Mouse (Mus musculus): Measurements from ENCODE around the gene Six4. TPM values are rescaled to one million over a fixed set of nuclear protein-coding genes. Genes with fewer than 3 reads are reported as not detected.
"Not testable (repeated sequence)": the region's sequence is repeated elsewhere in the genome, so short reads cannot be mapped to it uniquely, and the experiment has no call there.

Six4 gene
- polyA plus RNA-seq, 1 experiment from 2014 or later, result 0.39 TPM

DNA sequence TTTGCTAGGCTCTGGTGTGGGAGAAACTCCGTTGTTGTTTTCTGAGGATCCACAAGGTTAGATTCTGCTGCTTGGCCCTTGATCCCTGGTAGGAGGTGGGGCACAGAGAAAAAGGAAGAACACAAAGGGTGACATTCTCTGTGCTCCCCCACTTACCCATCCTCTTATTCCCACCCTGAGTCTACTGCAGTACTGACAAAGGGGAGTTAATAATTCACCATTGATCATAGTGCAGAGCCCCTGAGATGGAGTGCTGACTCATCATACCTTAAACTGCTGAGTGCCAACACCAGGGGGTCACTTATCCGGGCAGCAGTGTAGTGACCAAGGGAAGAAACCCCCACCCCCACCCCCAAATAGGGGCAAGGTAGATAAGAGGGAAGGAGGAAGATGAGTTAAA lies 18.7 kb downstream of the Six4 start:
- no peak overlapping the region for H3K4me3 ChIP-seq (ENCODE audit: low read depth, low read length)
- H3K9ac ChIP-seq (ENCODE audit: low read length), result no peak overlapping the region
- no peak overlapping the region for H3K4me2 ChIP-seq (ENCODE audit: low read length)
- no peaks in the 10 kb centered on the region for H3K4me1 ChIP-seq (ENCODE audit: control insufficient read depth, insufficient read depth, low read length)
- WGBS, result 51% methylated on average over 2 of the region's 2 CpGs
- ATAC-seq (no peak), DNase-seq (ENCODE audit: low spot score) (no peak)
- no peaks in the 10 kb centered on the region for H3K9me3 ChIP-seq (replicated peaks; ENCODE audit: control insufficient read depth, low read length)
- no peak overlapping the region for H3K27ac ChIP-seq (ENCODE audit: low read depth, low read length)
- no peaks in the 10 kb centered on the region for H3K36me3 ChIP-seq (ENCODE audit: control insufficient read depth, insufficient read depth, low read length)
- no peaks in the 10 kb centered on the region for H3K27me3 ChIP-seq (replicated peaks; ENCODE audit: control insufficient read depth, insufficient read depth, low read length)

- H3K36me3 ChIP-seq (ENCODE audit: control insufficient read depth, insufficient read depth, low read length), result no peaks in the 10 kb centered on the region
- no peak for DNase-seq (ENCODE audit: low spot score)
Measured at GRCm38 (mm10) chr12:73094189-73094588, 19.1 kb downstream of the Six4 start.

DNA sequence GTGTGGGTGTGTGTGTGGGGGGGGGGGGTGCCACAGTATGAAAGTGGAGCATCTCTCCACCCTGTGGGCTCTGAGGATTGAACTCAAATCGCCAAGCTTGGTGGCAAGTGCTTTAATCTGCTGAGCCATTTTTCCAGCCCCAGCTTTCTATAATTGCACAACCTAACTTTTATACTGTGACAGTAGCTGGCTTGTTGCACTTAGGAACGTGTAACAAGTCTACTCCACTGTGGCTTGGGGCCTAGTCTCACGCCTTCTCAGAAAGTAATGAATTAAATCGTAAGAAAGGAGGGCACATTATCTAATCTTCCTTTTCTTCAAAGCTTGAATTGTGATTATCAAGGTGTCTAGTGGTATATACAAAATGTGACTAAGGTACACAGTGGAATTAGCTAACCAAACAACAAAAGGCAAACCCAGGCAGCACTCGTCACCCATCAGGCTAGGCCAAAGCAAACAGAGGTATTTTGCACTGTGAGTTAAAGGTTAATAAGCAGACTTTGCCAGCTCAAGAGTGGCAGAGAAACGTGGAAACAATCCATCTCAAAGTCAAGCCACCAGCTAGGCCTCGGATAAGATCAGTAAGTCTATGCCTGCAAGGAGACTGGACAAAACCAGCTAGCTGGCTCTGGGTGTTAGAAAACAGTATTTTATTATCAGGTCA lies 22.5 kb downstream of the Six4 start:
- ATAC-seq, result no peak
- no peaks in the 10 kb centered on the region for H3K27me3 ChIP-seq (replicated peaks; ENCODE audit: control insufficient read depth, insufficient read depth, low read length)

More at GRCm38 (mm10) chr12:73094189-73094588, 19.1 kb downstream of the Six4 start:
- ATAC-seq, result no peak
- no peaks in the 10 kb centered on the region for H3K27me3 ChIP-seq (replicated peaks; ENCODE audit: control insufficient read depth, insufficient read depth, low read length)
- no peak overlapping the region for H3K4me3 ChIP-seq (ENCODE audit: low read depth, low read length)
- WGBS, result 73% methylated on average over 2 of the region's 2 CpGs
- no peak overlapping the region for H3K27ac ChIP-seq (ENCODE audit: low read depth, low read length)
- no peaks in the 10 kb centered on the region for H3K9me3 ChIP-seq (replicated peaks; ENCODE audit: control insufficient read depth, low read length)
- no peak overlapping the region for H3K9ac ChIP-seq (ENCODE audit: low read length)
- no peaks in the 10 kb centered on the region for H3K4me1 ChIP-seq (ENCODE audit: control insufficient read depth, insufficient read depth, low read length)
- H3K4me2 ChIP-seq (ENCODE audit: low read length), result no peak overlapping the region

DNA sequence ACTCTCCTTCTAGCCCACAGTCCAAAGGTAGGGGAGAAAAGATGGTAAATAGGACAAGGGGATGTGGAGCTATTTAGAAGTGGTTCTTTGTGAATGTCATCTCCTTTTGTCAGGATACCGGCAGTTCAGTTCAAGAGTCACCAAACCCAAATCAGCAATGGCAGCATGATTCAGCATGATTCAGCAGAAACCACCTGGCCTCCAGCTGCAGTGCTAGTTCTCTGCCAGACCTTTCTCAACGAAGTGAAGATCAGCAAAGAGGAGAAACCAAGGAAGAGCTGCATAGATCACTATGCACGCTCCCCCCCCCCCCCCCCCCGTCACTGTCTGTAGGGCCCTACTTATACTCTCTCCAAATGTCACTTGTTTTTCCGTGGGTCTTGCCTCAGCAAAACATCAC lies 24.3 kb downstream of the Six4 start:
- 65% methylated on average over 5 of the region's 5 CpGs for WGBS
- H3K9me3 ChIP-seq (replicated peaks; ENCODE audit: control insufficient read depth, low read length), result no peaks in the 10 kb centered on the region
- no peak overlapping the region for H3K27ac ChIP-seq (ENCODE audit: low read depth, low read length)
- no peak overlapping the region for H3K4me2 ChIP-seq (ENCODE audit: low read length)
- H3K36me3 ChIP-seq (ENCODE audit: control insufficient read depth, insufficient read depth, low read length), result no peaks in the 10 kb centered on the region
- no peaks in the 10 kb centered on the region for H3K4me1 ChIP-seq (ENCODE audit: control insufficient read depth, insufficient read depth, low read length)
- H3K9ac ChIP-seq (ENCODE audit: low read length), result no peak overlapping the region
- no peaks in the 10 kb centered on the region for H3K27me3 ChIP-seq (replicated peaks; ENCODE audit: control insufficient read depth, insufficient read depth, low read length)
- ATAC-seq (no peak), DNase-seq (ENCODE audit: low spot score) (no peak)
- no peak overlapping the region for H3K4me3 ChIP-seq (ENCODE audit: low read depth, low read length)

More for the DNA sequence above, 22.5 kb downstream of the Six4 start:
- Histone ChIP-seq H3K4me1 (ENCODE audit: control insufficient read depth, insufficient read depth, low read length) (no peaks in the 10 kb centered on the region), H3K27ac (ENCODE audit: low read depth, low read length) (no peak overlapping the region), H3K4me2 (ENCODE audit: low read length) (no peak overlapping the region), H3K9me3 (replicated peaks; ENCODE audit: control insufficient read depth, low read length) (no peaks in the 10 kb centered on the region), H3K36me3 (ENCODE audit: control insufficient read depth, insufficient read depth, low read length) (no peaks in the 10 kb centered on the region), H3K4me3 (ENCODE audit: low read depth, low read length) (no peak overlapping the region), H3K9ac (ENCODE audit: low read length) (no peak overlapping the region)
- DNase-seq (ENCODE audit: low spot score), result no peak
- 79% methylated on average over 7 of the region's 7 CpGs for WGBS

DNA sequence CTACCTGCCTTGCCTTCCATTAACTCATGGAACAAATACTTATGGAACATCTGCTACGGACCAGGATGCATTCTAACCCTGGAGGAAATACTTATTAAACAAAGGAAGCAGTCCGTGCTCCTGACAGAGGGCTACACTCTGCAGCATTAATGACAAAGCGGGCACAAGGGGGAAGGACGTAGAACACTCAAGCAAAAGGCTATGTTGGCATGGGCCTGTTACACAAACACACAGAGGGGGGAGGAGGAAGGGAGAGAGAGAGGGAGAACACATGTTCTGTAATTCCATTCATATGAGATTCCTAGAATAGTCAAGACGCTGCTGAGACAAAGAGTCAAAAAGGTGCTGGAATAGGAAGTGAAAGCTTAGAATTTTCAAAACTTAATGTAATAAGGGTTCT lies 24.8 kb downstream of the Six4 start:
- Histone ChIP-seq H3K4me2 (ENCODE audit: low read length) (no peak overlapping the region), H3K9me3 (replicated peaks; ENCODE audit: control insufficient read depth, low read length) (no peaks in the 10 kb centered on the region), H3K9ac (ENCODE audit: low read length) (no peak overlapping the region), H3K4me3 (ENCODE audit: low read depth, low read length) (no peak overlapping the region), H3K36me3 (ENCODE audit: control insufficient read depth, insufficient read depth, low read length) (no peaks in the 10 kb centered on the region), H3K27ac (ENCODE audit: low read depth, low read length) (no peak overlapping the region), H3K4me1 (ENCODE audit: control insufficient read depth, insufficient read depth, low read length) (no peaks in the 10 kb centered on the region), H3K27me3 (replicated peaks; ENCODE audit: control insufficient read depth, insufficient read depth, low read length) (no peaks in the 10 kb centered on the region)
- no peak for DNase-seq (ENCODE audit: low spot score)
- no peak for ATAC-seq
- WGBS, result 66% methylated on average over 5 of the region's 5 CpGs

- no peak for DNase-seq (ENCODE audit: low spot score)
- H3K4me1 ChIP-seq (ENCODE audit: control insufficient read depth, insufficient read depth, low read length), result no peaks in the 10 kb centered on the region
- no peak overlapping the region for H3K27ac ChIP-seq (ENCODE audit: low read depth, low read length)
- no peak overlapping the region for H3K4me3 ChIP-seq (ENCODE audit: low read depth, low read length)
- no peaks in the 10 kb centered on the region for H3K36me3 ChIP-seq (ENCODE audit: control insufficient read depth, insufficient read depth, low read length)
- H3K27me3 ChIP-seq (replicated peaks; ENCODE audit: control insufficient read depth, insufficient read depth, low read length), result no peaks in the 10 kb centered on the region
- H3K4me2 ChIP-seq (ENCODE audit: low read length), result no peak overlapping the region
- ATAC-seq, result no peak
- H3K9ac ChIP-seq (ENCODE audit: low read length), result no peak overlapping the region
- WGBS, result 86% methylated on average over 7 of the region's 7 CpGs
- H3K9me3 ChIP-seq (replicated peaks; ENCODE audit: control insufficient read depth, low read length), result no peaks in the 10 kb centered on the region
Measured at GRCm38 (mm10) chr12:73087086-73087485, 26.2 kb downstream of the Six4 start.

- Histone ChIP-seq H3K36me3 (ENCODE audit: control insufficient read depth, insufficient read depth, low read length) (no peaks in the 10 kb centered on the region), H3K4me1 (ENCODE audit: control insufficient read depth, insufficient read depth, low read length) (no peaks in the 10 kb centered on the region), H3K27me3 (replicated peaks; ENCODE audit: control insufficient read depth, insufficient read depth, low read length) (no peaks in the 10 kb centered on the region), H3K4me3 (ENCODE audit: low read depth, low read length) (no peak overlapping the region), H3K27ac (ENCODE audit: low read depth, low read length) (no peak overlapping the region), H3K9ac (ENCODE audit: low read length) (no peak overlapping the region), H3K9me3 (replicated peaks; ENCODE audit: control insufficient read depth, low read length) (no peaks in the 10 kb centered on the region), H3K4me2 (ENCODE audit: low read length) (no peak overlapping the region)
- WGBS, result 19% methylated on average over 11 of the region's 11 CpGs
- ATAC-seq (no peak), DNase-seq (ENCODE audit: low spot score) (no peak)
Measured at GRCm38 (mm10) chr12:73085739-73086630, 27.3 kb downstream of the Six4 start.

DNA sequence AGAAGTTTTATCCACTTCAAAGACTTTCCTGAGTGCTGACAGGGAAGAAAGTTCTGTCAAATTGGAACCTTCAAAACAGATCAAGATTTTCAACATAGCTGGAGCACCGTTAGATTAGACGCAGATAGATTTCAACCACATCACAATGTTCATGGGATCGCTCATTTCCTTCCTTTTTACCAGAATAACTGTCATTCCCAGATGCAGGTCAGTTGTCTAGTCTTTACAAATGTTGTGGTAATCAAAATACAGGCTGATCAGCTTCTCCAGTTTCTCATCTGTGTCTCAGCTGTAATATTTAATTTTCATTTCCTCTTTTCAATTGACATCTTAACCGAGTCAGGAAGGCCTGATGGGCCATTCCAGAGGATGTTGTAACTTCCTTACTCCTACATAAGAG lies 29.5 kb downstream of the Six4 start:
- Histone ChIP-seq H3K9me3 (replicated peaks; ENCODE audit: control insufficient read depth, low read length) (no peaks in the 10 kb centered on the region), H3K9ac (ENCODE audit: low read length) (no peak overlapping the region), H3K27ac (ENCODE audit: low read depth, low read length) (no peak overlapping the region), H3K36me3 (ENCODE audit: control insufficient read depth, insufficient read depth, low read length) (no peaks in the 10 kb centered on the region), H3K4me2 (ENCODE audit: low read length) (no peak overlapping the region), H3K4me3 (ENCODE audit: low read depth, low read length) (no peak overlapping the region), H3K4me1 (ENCODE audit: control insufficient read depth, insufficient read depth, low read length) (no peaks in the 10 kb centered on the region), H3K27me3 (replicated peaks; ENCODE audit: control insufficient read depth, insufficient read depth, low read length) (no peaks in the 10 kb centered on the region)
- WGBS, result 85% methylated on average over 4 of the region's 4 CpGs
- ATAC-seq (no peak), DNase-seq (ENCODE audit: low spot score) (no peak)

GRCm38 (mm10) chr12:73081828-73082227 lies 31.4 kb downstream of the Six4 start:
- ATAC-seq; H3K36me3 ChIP-seq (ENCODE audit: control insufficient read depth, insufficient read depth, low read length); H3K4me2 ChIP-seq (ENCODE audit: low read length); H3K9me3 ChIP-seq (replicated peaks; ENCODE audit: control insufficient read depth, low read length); DNase-seq (ENCODE audit: low spot score); H3K27ac ChIP-seq (ENCODE audit: low read depth, low read length); H3K9ac ChIP-seq (ENCODE audit: low read length); H3K4me3 ChIP-seq (ENCODE audit: low read depth, low read length); H3K27me3 ChIP-seq (replicated peaks; ENCODE audit: control insufficient read depth, insufficient read depth, low read length); H3K4me1 ChIP-seq (ENCODE audit: control insufficient read depth, insufficient read depth, low read length): not testable (repeated sequence)
- WGBS, result 89% methylated on average over 4 of the region's 4 CpGs
